Mouse (Mus musculus): ENCODE measurements around the gene Zyg11a. TPM values are rescaled to one million over a fixed set of nuclear protein-coding genes. Genes with fewer than 3 reads are reported as not detected.

Gene Zyg11a
- total RNA-seq, 1 experiment: 12.8 TPM

DNA sequence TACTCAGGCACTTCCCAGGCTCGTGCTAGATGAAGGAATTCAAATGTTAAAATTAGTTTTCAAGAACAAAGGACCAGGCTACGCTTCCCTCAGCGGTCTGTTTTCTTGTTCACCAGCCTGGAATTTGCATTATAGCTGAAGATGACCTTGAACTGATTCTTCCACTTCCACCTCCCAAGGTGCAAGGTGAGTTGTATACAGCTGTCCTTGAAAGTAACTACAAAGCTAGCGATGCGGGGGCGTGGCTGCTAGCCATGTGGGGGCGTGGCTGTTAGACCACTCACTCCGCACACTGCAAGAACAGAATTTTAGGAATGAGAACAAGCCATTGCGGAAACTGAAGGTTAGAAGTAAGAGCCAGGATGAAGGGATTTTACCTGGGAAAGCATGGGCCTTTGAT is 1.2 kb upstream of the Zyg11a start:
- TF ChIP-seq ZNF384 (IDR thresholded peaks at IDR 0.05; ENCODE audit: low read depth, low read length) (no peak), ZC3H11A (IDR thresholded peaks at IDR 0.05; ENCODE audit: borderline replicate concordance, low read depth, low read length) (no peak), HCFC1 (IDR thresholded peaks at IDR 0.05; ENCODE audit: borderline replicate concordance, insufficient read depth, low read length) (peak; percentile 18; the same call in 1 of the 2 replicates), CHD2 (IDR thresholded peaks at IDR 0.05; ENCODE audit: low read depth, low read length) (peak; percentile 79), MAFK (IDR thresholded peaks at IDR 0.05; ENCODE audit: insufficient read depth, low read depth, low read length) (no peak)
- H3K4me1 ChIP-seq (ENCODE audit: control insufficient read depth in 2 of 2, insufficient read depth in 2 of 2, low read length in 2 of 2, poor library complexity in 1 of 2): peaks cover 1 to 4% of the 10 kb centered on the region in 2 experiments; a peak in 3 of 4 replicates
- DNase-seq (ENCODE audit: low read depth, low spot score): peak; percentile 96
- H3K9me3 ChIP-seq (ENCODE audit: control insufficient read depth, insufficient read depth, low read depth, low read length): no peaks in the 10 kb centered on the region
- peak overlapping the region; percentile 65 for H3K9ac ChIP-seq (ENCODE audit: insufficient read depth, low read depth, low read length, poor library complexity, severe bottlenecking)
- no peaks in the 10 kb centered on the region for H3K36me3 ChIP-seq (ENCODE audit: control insufficient read depth, insufficient read depth, low read length, poor library complexity, severe bottlenecking)
- in situ Hi-C loops (cut with MboI; ENCODE audit: low sequenced_read_pairs in 2 of 2, unreplicated experiment in 2 of 2): no loop called here
- peak overlapping the region; percentile 54 to 96 for H3K4me3 ChIP-seq (ENCODE audit: insufficient read depth in 1 of 2, low read depth in 1 of 2, low read length in 2 of 2, poor library complexity in 1 of 2, severe bottlenecking in 1 of 2)
- H3K27ac ChIP-seq (ENCODE audit: insufficient read depth, low read depth, low read length, poor library complexity, severe bottlenecking): peak overlapping the region; percentile 50; the same call in 1 of the 2 replicates

DNA sequence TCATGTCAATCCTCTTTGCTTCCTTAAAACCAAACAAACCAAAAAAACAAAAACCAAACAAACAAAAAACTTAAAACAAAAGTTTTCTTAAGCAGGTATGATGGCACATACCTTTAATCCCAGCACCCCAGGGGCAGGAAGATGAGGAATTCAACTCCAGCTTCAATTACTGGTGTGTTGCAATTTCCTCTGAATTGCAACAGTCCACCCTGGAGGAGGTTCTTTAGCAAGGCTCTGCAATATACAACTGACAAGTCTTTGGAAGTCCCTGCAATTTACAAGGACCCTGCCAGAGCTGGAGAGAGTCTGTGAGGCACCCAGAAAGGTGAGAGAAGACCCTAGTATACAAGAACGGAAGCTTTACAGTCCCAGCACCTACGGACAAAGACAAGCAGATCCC is 4.8 kb downstream of the Zyg11a start:
- H3K36me3 ChIP-seq (ENCODE audit: control insufficient read depth, insufficient read depth, low read length, poor library complexity, severe bottlenecking): peaks cover 7% of the 10 kb centered on the region
- TF ChIP-seq MAFK (IDR thresholded peaks at IDR 0.05; ENCODE audit: insufficient read depth, low read depth, low read length) (no peak), ZC3H11A (IDR thresholded peaks at IDR 0.05; ENCODE audit: borderline replicate concordance, low read depth, low read length) (no peak), CHD2 (IDR thresholded peaks at IDR 0.05; ENCODE audit: low read depth, low read length) (no peak), ZNF384 (IDR thresholded peaks at IDR 0.05; ENCODE audit: low read depth, low read length) (no peak), HCFC1 (IDR thresholded peaks at IDR 0.05; ENCODE audit: borderline replicate concordance, insufficient read depth, low read length) (no peak)
- H3K4me1 ChIP-seq (ENCODE audit: control insufficient read depth in 2 of 2, insufficient read depth in 2 of 2, low read length in 2 of 2, poor library complexity in 1 of 2): peaks cover 0 to 4% of the 10 kb centered on the region in 2 experiments; a peak in 2 of 4 replicates
- in situ Hi-C loops (cut with MboI; ENCODE audit: low sequenced_read_pairs in 2 of 2, unreplicated experiment in 2 of 2): no loop called here
- no peak overlapping the region for H3K27ac ChIP-seq (ENCODE audit: insufficient read depth, low read depth, low read length, poor library complexity, severe bottlenecking)
- no peak for DNase-seq (ENCODE audit: low read depth, low spot score)
- H3K9me3 ChIP-seq (ENCODE audit: control insufficient read depth, insufficient read depth, low read depth, low read length): no peaks in the 10 kb centered on the region
- H3K9ac ChIP-seq (ENCODE audit: insufficient read depth, low read depth, low read length, poor library complexity, severe bottlenecking): no peak overlapping the region
- H3K4me3 ChIP-seq (ENCODE audit: insufficient read depth in 1 of 2, low read depth in 1 of 2, low read length in 2 of 2, poor library complexity in 1 of 2, severe bottlenecking in 1 of 2): no peak overlapping the region

DNA sequence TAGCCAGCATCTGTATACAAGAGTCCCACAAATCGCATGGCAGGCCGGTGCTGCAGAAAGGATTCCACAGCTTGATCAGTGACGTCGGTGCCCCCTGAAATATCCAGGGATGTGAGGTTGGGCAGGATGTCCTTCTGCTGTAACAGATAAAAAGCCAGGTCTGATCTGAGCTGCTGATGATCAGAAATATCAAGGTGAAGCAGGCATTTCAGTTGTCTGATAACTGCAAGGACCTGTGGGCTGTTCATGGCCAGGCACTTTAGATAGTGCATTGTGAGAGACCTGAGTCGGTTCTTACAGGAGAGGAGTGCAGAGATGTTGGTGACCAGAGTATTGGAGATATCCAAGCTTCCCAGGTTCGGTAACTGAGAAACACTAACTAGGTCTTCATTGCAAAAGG is 13.2 kb downstream of the Zyg11a start:
- TF ChIP-seq ZNF384 (IDR thresholded peaks at IDR 0.05; ENCODE audit: low read depth, low read length) (no peak), HCFC1 (IDR thresholded peaks at IDR 0.05; ENCODE audit: borderline replicate concordance, insufficient read depth, low read length) (no peak), ZC3H11A (IDR thresholded peaks at IDR 0.05; ENCODE audit: borderline replicate concordance, low read depth, low read length) (no peak), MAFK (IDR thresholded peaks at IDR 0.05; ENCODE audit: insufficient read depth, low read depth, low read length) (no peak), CHD2 (IDR thresholded peaks at IDR 0.05; ENCODE audit: low read depth, low read length) (no peak)

DNA sequence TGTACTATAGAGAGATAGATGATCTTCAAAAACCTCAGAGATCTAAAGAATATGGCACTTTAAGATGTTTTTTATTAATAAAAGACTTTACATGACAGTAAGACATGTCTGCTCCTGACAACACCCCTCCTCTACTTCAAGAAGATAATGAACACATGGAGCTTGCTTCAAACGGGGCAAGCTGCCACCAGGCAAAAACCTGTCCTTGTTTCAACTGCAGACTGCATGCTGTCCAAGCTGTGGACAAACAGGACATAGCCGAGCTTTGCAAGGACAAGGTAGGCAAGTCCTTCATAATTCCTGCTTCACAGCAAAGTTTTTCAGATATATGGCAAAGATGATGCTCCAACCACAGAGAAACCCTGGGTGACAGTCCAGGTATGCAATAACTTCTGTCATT is 18.6 kb downstream of the Zyg11a start:
- Histone ChIP-seq H3K4me1 (ENCODE audit: control insufficient read depth in 2 of 2, insufficient read depth in 2 of 2, low read length in 2 of 2, poor library complexity in 1 of 2) (peaks cover 0 to 5% of the 10 kb centered on the region in 2 experiments; a peak in 1 of 4 replicates), H3K27ac (ENCODE audit: insufficient read depth, low read depth, low read length, poor library complexity, severe bottlenecking) (no peak overlapping the region), H3K36me3 (ENCODE audit: control insufficient read depth, insufficient read depth, low read length, poor library complexity, severe bottlenecking) (peaks cover 15% of the 10 kb centered on the region), H3K9me3 (ENCODE audit: control insufficient read depth, insufficient read depth, low read depth, low read length) (no peaks in the 10 kb centered on the region), H3K9ac (ENCODE audit: insufficient read depth, low read depth, low read length, poor library complexity, severe bottlenecking) (no peak overlapping the region), H3K4me3 (ENCODE audit: insufficient read depth in 1 of 2, low read depth in 1 of 2, low read length in 2 of 2, poor library complexity in 1 of 2, severe bottlenecking in 1 of 2) (no peak overlapping the region)
- DNase-seq (ENCODE audit: low read depth, low spot score): no peak
- TF ChIP-seq ZNF384 (IDR thresholded peaks at IDR 0.05; ENCODE audit: low read depth, low read length) (no peak), HCFC1 (IDR thresholded peaks at IDR 0.05; ENCODE audit: borderline replicate concordance, insufficient read depth, low read length) (no peak), CHD2 (IDR thresholded peaks at IDR 0.05; ENCODE audit: low read depth, low read length) (no peak), MAFK (IDR thresholded peaks at IDR 0.05; ENCODE audit: insufficient read depth, low read depth, low read length) (no peak), ZC3H11A (IDR thresholded peaks at IDR 0.05; ENCODE audit: borderline replicate concordance, low read depth, low read length) (no peak)
- in situ Hi-C loops (cut with MboI; ENCODE audit: low sequenced_read_pairs in 2 of 2, unreplicated experiment in 2 of 2): no loop called here

More for the DNA sequence above, 13.2 kb downstream of the Zyg11a start:
- Histone ChIP-seq H3K36me3 (ENCODE audit: control insufficient read depth, insufficient read depth, low read length, poor library complexity, severe bottlenecking) (peaks cover 25% of the 10 kb centered on the region), H3K4me1 (ENCODE audit: control insufficient read depth in 2 of 2, insufficient read depth in 2 of 2, low read length in 2 of 2, poor library complexity in 1 of 2) (no peaks in the 10 kb centered on the region), H3K9ac (ENCODE audit: insufficient read depth, low read depth, low read length, poor library complexity, severe bottlenecking) (no peak overlapping the region), H3K27ac (ENCODE audit: insufficient read depth, low read depth, low read length, poor library complexity, severe bottlenecking) (no peak overlapping the region), H3K9me3 (ENCODE audit: control insufficient read depth, insufficient read depth, low read depth, low read length) (no peaks in the 10 kb centered on the region), H3K4me3 (ENCODE audit: insufficient read depth in 1 of 2, low read depth in 1 of 2, low read length in 2 of 2, poor library complexity in 1 of 2, severe bottlenecking in 1 of 2) (no peak overlapping the region)
- in situ Hi-C loops (cut with MboI; ENCODE audit: low sequenced_read_pairs in 2 of 2, unreplicated experiment in 2 of 2): no loop called here
- no peak for DNase-seq (ENCODE audit: low read depth, low spot score)
